Mouse (Mus musculus) lung, postnatal 0 days (tissue): ENCODE data around the gene Mettl18. TPM values are rescaled to one million over a fixed set of nuclear protein-coding genes. Genes with fewer than 3 reads are reported as not detected.

Experiments
- ATAC-seq: fragments of 200-750 bp; cut with Nextera tagmentation; 2 replicates; pipeline ENCODE4 v1.8.0; 2017; ENCODE audit warnings: moderate library complexity
- DNase-seq: peaks from one replicate; pipeline ENCODE4 v3.0.0-alpha.2; 2016; ENCODE audit warnings: low spot score
- H3K27ac ChIP-seq: fragments of 300-500 bp; sonication (generic); 2 replicates; pipeline ENCODE4 v1.5.1; 2014; ENCODE audit warnings: antibody characterized with exemption, mild to moderate bottlenecking, low read length, mixed read lengths
- H3K27me3 ChIP-seq: fragments of 300-500 bp; sonication (generic); replicated peaks from 2 replicates; pipeline ENCODE4 v1.6.1; 2014; ENCODE audit warnings: low read length, mixed read lengths; ENCODE audit not compliant: insufficient read depth
- H3K36me3 ChIP-seq: fragments of 300-500 bp; sonication (generic); 2 replicates; pipeline ENCODE4 v1.6.1; 2014; ENCODE audit warnings: low read length, mixed read lengths; ENCODE audit not compliant: insufficient read depth
- H3K4me1 ChIP-seq: fragments of 300-500 bp; sonication (generic); 2 replicates; pipeline ENCODE4 v1.6.1; 2014; ENCODE audit warnings: antibody characterized with exemption, low read depth, low read length, mixed read lengths; ENCODE audit not compliant: insufficient read depth
- H3K4me2 ChIP-seq: fragments of 300-500 bp; sonication (generic); replicated peaks from 2 replicates; pipeline ENCODE4 v1.6.1; 2014; ENCODE audit warnings: low read depth, mild to moderate bottlenecking, low read length, moderate library complexity, mixed read lengths
- H3K4me3 ChIP-seq: fragments of 300-500 bp; sonication (generic); 2 replicates; pipeline ENCODE4 v1.5.1; 2014; ENCODE audit warnings: low read depth, low read length
- H3K9ac ChIP-seq: fragments of 300-500 bp; sonication (generic); replicated peaks from 2 replicates; pipeline ENCODE4 v1.6.1; 2014; ENCODE audit warnings: low read depth, mild to moderate bottlenecking
- H3K9me3 ChIP-seq: fragments of 300-500 bp; sonication (generic); 2 replicates; pipeline ENCODE4 v1.6.1; 2016; ENCODE audit warnings: low read length, mixed read lengths
- CTCF ChIP-seq: IDR thresholded peaks from 2 replicates; pipeline ENCODE4 v1.5.1; 2016; ENCODE audit warnings: antibody characterized with exemption, mild to moderate bottlenecking
- EP300 ChIP-seq: IDR thresholded peaks from 2 replicates; pipeline ENCODE4 v1.6.1; 2016; ENCODE audit warnings: antibody characterized with exemption, mild to moderate bottlenecking, control low read depth
- WGBS: fragments of 180-500 bp; shearing (Covaris S2); extraction: QIAGEN DNeasy Blood & Tissue Kit; methylation state at CpG from one replicate; pipeline ENCODE4 v1.1.7; 2014; 5-methylcytosine and 5-hydroxymethylcytosine counted together
- polyA plus RNA-seq: library from polyadenylated mRNA; unstranded; fragments of >200 nt; fragmentation: Nextera tagmentation; extraction: Ambion mirVana; gene quantifications from 2 replicates; pipeline ENCODE4 v1.2.1, GENCODE M21; 2015

Mettl18 gene
- 5.4 and 5.8 TPM in 2 replicates for polyA plus RNA-seq

- H3K9me3 ChIP-seq, result no peaks in the 10 kb centered on the region
- 4% methylated on average over 43 of the region's 43 CpGs for WGBS
- ATAC-seq (peak; percentile 97), DNase-seq (peak; percentile 94)
- peak within 1 kb of the TSS; percentile 74 for H3K9ac ChIP-seq
- no peaks in the 10 kb centered on the region for H3K4me1 ChIP-seq
- H3K4me3 ChIP-seq, result peak within 1 kb of the TSS; percentile 70
- peak; percentile 67 for TF ChIP-seq CTCF
- TF ChIP-seq EP300, result no peak
- no peaks in the 10 kb centered on the region for H3K27me3 ChIP-seq
- peak within 1 kb of the TSS; percentile 76 for H3K4me2 ChIP-seq
- H3K36me3 ChIP-seq, result no peaks in the 10 kb centered on the region
- peak within 1 kb of the TSS; percentile 72 for H3K27ac ChIP-seq
Observed at GRCm38 (mm10) chr1:163994721-163995608, at the start of gene Mettl18, which contains the start of gene BC055324. Gene Mettl18 (plus strand): TSS chr1:163994889. Gene BC055324 (minus strand): TSS chr1:163994796.

- no peak overlapping the region for H3K4me3 ChIP-seq
- no peak overlapping the region for H3K9ac ChIP-seq
- peaks cover 37% of the 10 kb centered on the region for H3K36me3 ChIP-seq
- WGBS, result 87% methylated on average over 2 of the region's 2 CpGs
- H3K27me3 ChIP-seq, result no peaks in the 10 kb centered on the region
- H3K9me3 ChIP-seq, result no peaks in the 10 kb centered on the region
- ATAC-seq, result no peak
- H3K4me1 ChIP-seq, result no peaks in the 10 kb centered on the region
- TF ChIP-seq EP300, result no peak
- TF ChIP-seq CTCF, result no peak
- no peak for DNase-seq
- H3K4me2 ChIP-seq, result no peak overlapping the region
- no peak overlapping the region for H3K27ac ChIP-seq
Observed at GRCm38 (mm10) chr1:163953396-163953795, 41.3 kb upstream of the Mettl18 start.

- H3K4me1 ChIP-seq, result no peaks in the 10 kb centered on the region
- H3K4me2 ChIP-seq, result no peak overlapping the region
- TF ChIP-seq EP300 (no peak), CTCF (no peak)
- H3K4me3 ChIP-seq, result no peak overlapping the region
- DNase-seq (no peak), ATAC-seq (no peak)
- no peak overlapping the region for H3K9ac ChIP-seq
- no peak overlapping the region for H3K27ac ChIP-seq
- WGBS, result 83% methylated on average over 3 of the region's 3 CpGs
- no peaks in the 10 kb centered on the region for H3K27me3 ChIP-seq
- H3K36me3 ChIP-seq, result peaks cover 15% of the 10 kb centered on the region
- no peaks in the 10 kb centered on the region for H3K9me3 ChIP-seq
Observed at GRCm38 (mm10) chr1:163958036-163958435, 36.7 kb upstream of the Mettl18 start.

- Histone ChIP-seq H3K4me3 (no peak overlapping the region), H3K27me3 (no peaks in the 10 kb centered on the region), H3K9ac (no peak overlapping the region), H3K27ac (no peak overlapping the region), H3K4me2 (no peak overlapping the region), H3K4me1 (no peaks in the 10 kb centered on the region), H3K9me3 (no peaks in the 10 kb centered on the region), H3K36me3 (no peaks in the 10 kb centered on the region)
- ATAC-seq (no peak), DNase-seq (no peak)
- WGBS, result 87% methylated on average over 10 of the region's 10 CpGs
- TF ChIP-seq EP300 (no peak), CTCF (no peak)
Observed at GRCm38 (mm10) chr1:163964008-163964689, 30.5 kb upstream of the Mettl18 start.

GRCm38 (mm10) chr1:163974471-163974870 lies 20.2 kb upstream of the Mettl18 start:
- Histone ChIP-seq H3K4me3 (no peak overlapping the region), H3K4me2 (no peak overlapping the region), H3K27ac (no peak overlapping the region), H3K4me1 (no peaks in the 10 kb centered on the region), H3K9ac (no peak overlapping the region), H3K27me3 (no peaks in the 10 kb centered on the region), H3K36me3 (no peaks in the 10 kb centered on the region), H3K9me3 (no peaks in the 10 kb centered on the region)
- WGBS, result 78% methylated on average over 1 of the region's 1 CpGs
- DNase-seq, result no peak
- TF ChIP-seq EP300 (no peak), CTCF (no peak)
- no peak for ATAC-seq

GRCm38 (mm10) chr1:163975088-163975487 lies 19.6 kb upstream of the Mettl18 start:
- no peak overlapping the region for H3K4me2 ChIP-seq
- DNase-seq (no peak), ATAC-seq (no peak)
- H3K27me3 ChIP-seq, result no peaks in the 10 kb centered on the region
- no peaks in the 10 kb centered on the region for H3K36me3 ChIP-seq
- 91% methylated on average over 2 of the region's 2 CpGs for WGBS
- no peak overlapping the region for H3K4me3 ChIP-seq
- H3K4me1 ChIP-seq, result no peaks in the 10 kb centered on the region
- no peaks in the 10 kb centered on the region for H3K9me3 ChIP-seq
- no peak overlapping the region for H3K9ac ChIP-seq
- TF ChIP-seq CTCF (no peak), EP300 (no peak)
- no peak overlapping the region for H3K27ac ChIP-seq
